Mouse (Mus musculus) bone marrow macrophage, adult 2 months (primary cell): ENCODE data around the gene Atg2b.

ENCODE experiments used
- CTCF ChIP-seq: IDR thresholded peaks from 2 replicates; pipeline ENCODE4 v1.5.1; 2012; ENCODE audit warnings: low read depth, mild to moderate bottlenecking, low read length, moderate library complexity
- POLR2A ChIP-seq: IDR thresholded peaks from 2 replicates; pipeline ENCODE4 v1.6.1; 2012; ENCODE audit warnings: mild to moderate bottlenecking, low read depth, low read length, borderline replicate concordance

DNA sequence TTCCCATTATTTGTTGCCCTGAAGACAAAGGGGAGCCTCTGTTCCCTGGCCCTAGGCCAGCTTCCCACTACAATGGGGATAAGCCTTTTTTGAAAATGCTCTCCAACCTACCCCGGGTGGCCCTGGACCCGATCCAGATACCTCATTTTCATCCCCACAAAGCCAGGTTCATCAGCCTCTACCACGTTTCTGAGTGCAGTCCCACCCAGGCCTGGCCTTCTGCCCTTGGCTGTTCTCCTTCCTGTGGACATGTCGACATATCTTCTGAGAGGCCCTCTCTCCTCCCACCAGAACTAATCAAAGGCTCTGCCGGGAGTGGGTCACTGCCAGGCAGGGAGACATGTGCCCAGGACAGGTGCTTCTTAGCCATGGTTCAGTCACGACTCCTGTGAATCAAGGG, 83.4 kb downstream of the Atg2b start:
- TF ChIP-seq CTCF (no peak), POLR2A (no peak)
